Mouse (Mus musculus) lung, embryonic 14.5 days (tissue): Measurements from ENCODE around the gene Nfasc. TPM values are rescaled to one million over a fixed set of nuclear protein-coding genes. Genes with fewer than 3 reads are reported as not detected.

Experiments
- ATAC-seq: fragments of 200-750 bp; cut with Nextera tagmentation; 2 replicates; pipeline ENCODE4 v1.8.0; 2017; ENCODE audit warnings: mild to moderate bottlenecking, moderate TSS enrichment, moderate library complexity; ENCODE audit not compliant: insufficient read depth
- DNase-seq: peaks from one replicate; pipeline ENCODE4 v3.0.0-alpha.2; 2015
- H3K27ac ChIP-seq: fragments of 300-500 bp; sonication (generic); 2 replicates; pipeline ENCODE4 v1.5.1; 2014; ENCODE audit warnings: low read depth, mild to moderate bottlenecking, moderate library complexity
- H3K27me3 ChIP-seq: fragments of 300-500 bp; sonication (generic); 2 replicates; pipeline ENCODE4 v1.6.1; 2014; ENCODE audit warnings: low read length, control low read depth; ENCODE audit not compliant: insufficient read depth
- H3K36me3 ChIP-seq: fragments of 300-500 bp; sonication (generic); 2 replicates; pipeline ENCODE4 v1.6.1; 2014; ENCODE audit warnings: control low read depth; ENCODE audit not compliant: insufficient read depth
- H3K4me1 ChIP-seq: fragments of 300-500 bp; sonication (generic); 2 replicates; pipeline ENCODE4 v1.6.1; 2014; ENCODE audit warnings: antibody characterized with exemption, control low read depth; ENCODE audit not compliant: insufficient read depth
- H3K4me2 ChIP-seq: fragments of 300-500 bp; sonication (generic); 2 replicates; pipeline ENCODE4 v1.6.1; 2014; ENCODE audit warnings: mild to moderate bottlenecking
- H3K4me3 ChIP-seq: fragments of 300-500 bp; sonication (generic); 2 replicates; pipeline ENCODE4 v1.5.1; 2014; ENCODE audit warnings: low read depth, low read length
- H3K9ac ChIP-seq: fragments of 300-500 bp; sonication (generic); 2 replicates; pipeline ENCODE4 v1.6.1; 2014
- H3K9me3 ChIP-seq: fragments of 300-500 bp; sonication (generic); 2 replicates; pipeline ENCODE4 v1.6.1; 2016; ENCODE audit warnings: low read depth, low read length, control low read depth
- CTCF ChIP-seq: IDR thresholded peaks from 2 replicates; pipeline ENCODE4 v1.5.1; 2016; ENCODE audit warnings: antibody characterized with exemption, low read depth
- WGBS: fragments of 180-500 bp; shearing (Covaris S2); extraction: QIAGEN DNeasy Blood & Tissue Kit; methylation state at CpG from one replicate; pipeline ENCODE4 v1.1.7; 2014; 5-methylcytosine and 5-hydroxymethylcytosine counted together
- polyA plus RNA-seq: library from polyadenylated mRNA; unstranded; fragments of >200 nt; fragmentation: Nextera tagmentation; extraction: Ambion mirVana; gene quantifications from 2 replicates; pipeline ENCODE4 v1.2.1, GENCODE M21; 2014

The Nfasc gene
- polyA plus RNA-seq, 1 experiment from 2014 or later: 0.57 TPM

- no peak overlapping the region for H3K27ac ChIP-seq
- H3K27me3 ChIP-seq: 0 out of 2 replicates have a peak, but pooled peaks cover 9% of the 10 kb centered on the region
- ATAC-seq (no peak), DNase-seq (peak; percentile 55)
- H3K4me2 ChIP-seq: no peak overlapping the region
- H3K4me3 ChIP-seq: no peak overlapping the region
- peaks cover 18% of the 10 kb centered on the region for H3K4me1 ChIP-seq
- H3K9me3 ChIP-seq: no peaks in the 10 kb centered on the region
- no peaks in the 10 kb centered on the region for H3K36me3 ChIP-seq
- 37% methylated on average over 8 of the region's 8 CpGs for WGBS
- TF ChIP-seq CTCF: no peak
- H3K9ac ChIP-seq: no peak overlapping the region
Measured at GRCm38 (mm10) chr1:132560907-132561700, 180.5 kb downstream of the Nfasc start.

GRCm38 (mm10) chr1:132559045-132559444 is 182.6 kb downstream of the Nfasc start:
- DNase-seq (no peak), ATAC-seq (no peak)
- no peak for TF ChIP-seq CTCF
- Histone ChIP-seq H3K36me3 (no peaks in the 10 kb centered on the region), H3K9me3 (no peaks in the 10 kb centered on the region), H3K4me1 (peaks cover 18% of the 10 kb centered on the region), H3K27ac (no peak overlapping the region), H3K9ac (no peak overlapping the region), H3K4me3 (no peak overlapping the region), H3K4me2 (no peak overlapping the region), H3K27me3 (0 out of 2 replicates have a peak, but pooled peaks cover 9% of the 10 kb centered on the region)
- WGBS: 27% methylated on average over 6 of the region's 6 CpGs

- Histone ChIP-seq H3K36me3 (no peaks in the 10 kb centered on the region), H3K27me3 (0 out of 2 replicates have a peak, but pooled peaks cover 9% of the 10 kb centered on the region), H3K9me3 (no peaks in the 10 kb centered on the region), H3K4me3 (no peak overlapping the region), H3K27ac (no peak overlapping the region), H3K4me2 (peak overlapping the region; percentile 11; the same call in 1 of the 2 replicates), H3K4me1 (peaks cover 18% of the 10 kb centered on the region), H3K9ac (no peak overlapping the region)
- DNase-seq (peak; percentile 78), ATAC-seq (peak; percentile 84)
- WGBS: 12% methylated on average over 9 of the region's 9 CpGs
- TF ChIP-seq CTCF: no peak
Measured at GRCm38 (mm10) chr1:132557901-132558631, 183.5 kb downstream of the Nfasc start.

GRCm38 (mm10) chr1:132543789-132544188 is 197.8 kb downstream of the Nfasc start:
- no peaks in the 10 kb centered on the region for H3K36me3 ChIP-seq
- 59% methylated on average over 8 of the region's 8 CpGs for WGBS
- H3K9me3 ChIP-seq: no peaks in the 10 kb centered on the region
- H3K9ac ChIP-seq: no peak overlapping the region
- H3K27me3 ChIP-seq: peaks cover 48% of the 10 kb centered on the region
- H3K4me3 ChIP-seq: no peak overlapping the region
- no peak overlapping the region for H3K4me2 ChIP-seq
- DNase-seq (no peak), ATAC-seq (no peak)
- H3K27ac ChIP-seq: no peak overlapping the region
- peaks cover 21% of the 10 kb centered on the region; the same call in 1 of the 2 replicates for H3K4me1 ChIP-seq
- TF ChIP-seq CTCF: no peak

- H3K4me2 ChIP-seq: peak within 1 kb of the TSS; percentile 50
- ATAC-seq: no peak
Measured at GRCm38 (mm10) chr1:132542762-132543306, 198.8 kb downstream of the Nfasc start, which contains the start of gene Cntn2. TSS of gene Cntn2 (minus strand) at chr1:132543256.

GRCm38 (mm10) chr1:132541824-132542599 is 199.6 kb downstream of the Nfasc start:
- WGBS: 10% methylated on average over 5 of the region's 5 CpGs
- peaks cover 48% of the 10 kb centered on the region for H3K27me3 ChIP-seq
- no peaks in the 10 kb centered on the region for H3K9me3 ChIP-seq
- no peak overlapping the region for H3K9ac ChIP-seq
- ATAC-seq (no peak), DNase-seq (no peak)
- H3K27ac ChIP-seq: no peak overlapping the region
- TF ChIP-seq CTCF: no peak
- peak overlapping the region; percentile 22; the same call in 1 of the 2 replicates for H3K4me3 ChIP-seq
- no peaks in the 10 kb centered on the region for H3K36me3 ChIP-seq
- peak overlapping the region; percentile 50 for H3K4me2 ChIP-seq
- peaks cover 21% of the 10 kb centered on the region; the same call in 1 of the 2 replicates for H3K4me1 ChIP-seq

More at GRCm38 (mm10) chr1:132542762-132543306, 198.8 kb downstream of the Nfasc start, which contains the start of gene Cntn2:
- Histone ChIP-seq H3K27ac (no peak within 1 kb of the TSS), H3K4me1 (peaks cover 21% of the 10 kb centered on the region; the same call in 1 of the 2 replicates), H3K36me3 (no peaks in the 10 kb centered on the region), H3K9ac (no peak within 1 kb of the TSS), H3K9me3 (no peaks in the 10 kb centered on the region), H3K27me3 (peaks cover 48% of the 10 kb centered on the region), H3K4me3 (peak within 1 kb of the TSS; percentile 22; the same call in 1 of the 2 replicates)
- WGBS: 3% methylated on average over 30 of the region's 30 CpGs
- no peak for TF ChIP-seq CTCF
- peak; percentile 58 for DNase-seq
